In the genomic region with DNA sequence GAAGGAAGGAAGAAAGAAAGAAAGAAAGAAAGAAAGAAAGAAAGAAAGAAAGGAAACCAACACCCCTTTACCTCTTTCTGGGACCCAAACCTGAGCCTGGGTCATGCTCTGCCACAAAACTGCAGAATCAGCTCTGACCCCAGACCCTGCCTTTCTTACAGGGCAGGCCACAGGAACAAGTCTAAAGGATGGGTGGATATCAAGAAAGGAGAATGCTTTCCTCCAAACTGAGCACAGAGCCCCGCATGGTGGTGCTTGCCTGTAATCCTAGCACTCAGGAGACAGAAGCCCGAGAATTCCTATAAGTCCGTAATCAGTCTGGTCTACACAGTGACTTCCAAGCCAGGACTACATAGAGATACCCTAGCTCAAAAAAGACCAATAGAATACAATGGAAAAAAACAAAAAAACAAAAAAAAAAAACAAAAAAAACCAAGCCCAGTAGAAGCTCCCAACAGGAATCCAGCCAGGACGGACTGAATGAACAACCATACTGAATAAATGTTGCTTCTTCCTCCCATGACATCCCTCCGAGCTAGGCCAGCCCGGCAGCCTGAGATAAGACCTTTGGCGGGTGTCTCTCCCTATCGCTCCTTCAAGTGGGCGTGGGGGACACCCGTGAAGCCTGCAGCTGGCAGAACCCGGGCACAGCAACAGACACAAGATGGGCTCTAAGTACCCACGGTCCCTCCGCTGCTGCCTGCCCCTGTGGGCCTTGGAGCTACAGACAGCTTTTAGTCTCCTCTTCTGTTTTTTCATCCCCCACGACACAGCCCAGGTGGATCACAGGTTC, we compare ENCODE assay signal across 13 mouse cellular contexts. TPM values are rescaled to one million over a fixed set of nuclear protein-coding genes. Genes with fewer than 3 reads are reported as not detected.
DNase-seq lines count a peak whose midpoint lies in the region; ATAC-seq lines count a peak whose summit lies in the region.
"Had no signal": no experiment of that assay in that cellular context is flagged by ENCODE, and none has a peak within 500 bp of the region (broad histone marks: within the 10 kb centered on the region; RNA-seq: fewer than 3 reads in every experiment).

A gene (plus strand): TSS at position 600 of the 793 bp plus-strand sequence.

- 46% methylated on average over 14 of the region's 14 CpGs for WGBS in heart, embryonic 10.5 days
- WGBS in liver, embryonic 11.5 days: 35% methylated on average over 14 of the region's 14 CpGs
- 67% methylated on average over 14 of the region's 14 CpGs for WGBS in stomach, embryonic 15.5 days

- H3K27me3 ChIP-seq in heart, embryonic 10.5 days (ENCODE audit: insufficient read depth, poor library complexity, severe bottlenecking): peaks cover 21% of the 10 kb centered on the region
- H3K27me3 ChIP-seq in liver, embryonic 11.5 days (replicated peaks; ENCODE audit: control insufficient read depth, insufficient read depth, low read length): no peaks in the 10 kb centered on the region
- 0 out of 2 replicates have a peak, but pooled peaks cover under 1% of the 10 kb centered on the region for H3K27me3 ChIP-seq in stomach, embryonic 15.5 days (replicated peaks)

- H3K9me3 ChIP-seq in heart, embryonic 10.5 days: no peaks in the 10 kb centered on the region
- H3K9me3 ChIP-seq in liver, embryonic 11.5 days (ENCODE audit: control insufficient read depth, low read length): no peaks in the 10 kb centered on the region
- H3K9me3 ChIP-seq in stomach, embryonic 15.5 days: no peaks in the 10 kb centered on the region

- peak within 1 kb of the TSS; percentile 78 for H3K9ac ChIP-seq in liver, embryonic 11.5 days (ENCODE audit: low read depth, low read length)
- no peak within 1 kb of the TSS for H3K9ac ChIP-seq in stomach, embryonic 15.5 days

- peak within 1 kb of the TSS; percentile 78 for H3K27ac ChIP-seq in heart, embryonic 10.5 days
- H3K27ac ChIP-seq in liver, embryonic 11.5 days (ENCODE audit: low read depth, low read length): peak within 1 kb of the TSS; percentile 87
- H3K27ac ChIP-seq in stomach, embryonic 15.5 days: no peak within 1 kb of the TSS

- H3K4me1 ChIP-seq in heart, embryonic 10.5 days: peaks cover 18% of the 10 kb centered on the region
- peaks cover 21% of the 10 kb centered on the region for H3K4me1 ChIP-seq in liver, embryonic 11.5 days (replicated peaks; ENCODE audit: control insufficient read depth, insufficient read depth, low read length)
- no peaks in the 10 kb centered on the region for H3K4me1 ChIP-seq in stomach, embryonic 15.5 days

- no peaks in the 10 kb centered on the region for H3K36me3 ChIP-seq in heart, embryonic 10.5 days
- no peaks in the 10 kb centered on the region for H3K36me3 ChIP-seq in liver, embryonic 11.5 days (ENCODE audit: control insufficient read depth, insufficient read depth, low read length)
- H3K36me3 ChIP-seq in stomach, embryonic 15.5 days: no peaks in the 10 kb centered on the region

- peak within 1 kb of the TSS; percentile 42; the same call in 1 of the 2 replicates for H3K4me3 ChIP-seq in heart, embryonic 10.5 days
- peak within 1 kb of the TSS; percentile 66 for H3K4me3 ChIP-seq in liver, embryonic 11.5 days (ENCODE audit: low read depth, low read length)
- H3K4me3 ChIP-seq in stomach, embryonic 15.5 days (replicated peaks): 0 out of 2 replicates have a peak within 1 kb of the TSS, but pooled peaks have one; percentile 6

- peak within 1 kb of the TSS; percentile 82 for H3K4me2 ChIP-seq in liver, embryonic 11.5 days
- no peak within 1 kb of the TSS for H3K4me2 ChIP-seq in stomach, embryonic 15.5 days

- peak; percentile 69 for ATAC-seq in liver, embryonic 11.5 days (replicated peaks; ENCODE audit: low FRiP score)
- peak; percentile 76; the same call in 1 of the 2 replicates for ATAC-seq in stomach, embryonic 15.5 days (ENCODE audit: insufficient read depth, low FRiP score, low read depth)
- ATAC-seq in CD4-positive, CD25-positive, alpha-beta regulatory T cell, adult 4 months: no peak
- ATAC-seq: midbrain, embryonic 16.5 days had no signal

- DNase-seq in heart, embryonic 10.5 days (ENCODE audit: low spot score): peak; percentile 87
- DNase-seq in heart, postnatal 4 days: no peak
- DNase-seq in spleen, adult 12 weeks (ENCODE audit: low spot score): peak; percentile 61
- no peak for DNase-seq in spleen, adult 18-20 months
- DNase-seq in liver, embryonic 11.5 days (ENCODE audit: low spot score): peak; percentile 47
- no peak for DNase-seq in thymus, postnatal 14 days
- DNase-seq: heart, adult 18-20 months; kidney, adult 18-20 months; layer of hippocampus, adult 9-11 months had no signal

RNA-seq across cellular contexts. Expression of the gene that starts here (rescaled TPM):
- 24.2 and 38.7 TPM in 2 replicates for polyA plus RNA-seq in heart, embryonic 10.5 days (2016; fragmentation: Nextera tagmentation; extraction: Ambion mirVana)
- 1 to 10 TPM; 4.7 to 5.4 TPM for total RNA-seq in heart, postnatal 4 days (2021)
- polyA plus RNA-seq in liver, embryonic 11.5 days (2014; fragmentation: Nextera tagmentation; extraction: Ambion mirVana): 213 and 235 TPM in 2 replicates
- 18.4 and 39.4 TPM in 2 replicates for polyA plus RNA-seq in stomach, embryonic 15.5 days (2015; fragmentation: Nextera tagmentation; extraction: Ambion mirVana)
- under 1 TPM in 1 of 2 experiments, not detected in 1; 0.75 TPM for polyA plus RNA-seq in CD4-positive, CD25-positive, alpha-beta regulatory T cell, adult 4 months (2017; shearing (Covaris generic))
- total RNA-seq: liver, adult 2 months had no signal
- polyA plus RNA-seq: liver, adult 2 months had no signal

Comparison
In these comparisons a context has a peak if more than half of its experiments do, and no peak if none do; other contexts are left out.
1. RNA of the gene that starts here (polyA plus RNA-seq): 213 to 235 TPM in liver, embryonic 11.5 days, 18.4 to 39.4 TPM in stomach, embryonic 15.5 days and 24.2 to 38.7 TPM in heart, embryonic 10.5 days; 0.75 TPM in CD4-positive, CD25-positive, alpha-beta regulatory T cell, adult 4 months; every median in the first group is over 10 times any median in the second.
2. DNase-seq: peak in heart, embryonic 10.5 days (single experiment), spleen, adult 12 weeks (single experiment) and liver, embryonic 11.5 days (single experiment); none in heart, postnatal 4 days (single experiment), spleen, adult 18-20 months (0 of 2) and thymus, postnatal 14 days (single experiment).
3. H3K4me3 ChIP-seq: peak in every context shown above with its lines; median percentile 66 in liver, embryonic 11.5 days; 42 in heart, embryonic 10.5 days; 6 in stomach, embryonic 15.5 days.